Mouse (Mus musculus): ENCODE results near the gene Olfr814.
"Not testable (repeated sequence)": the region's sequence is repeated elsewhere in the genome, so short reads cannot be mapped to it uniquely, and the experiment has no call there.

The Olfr814 gene

GRCm38 (mm10) chr10:129879751-129880150, at the start of gene Olfr814:
Gene Olfr814, minus strand, starts transcription at chr10:129879851.
- not testable (repeated sequence) for DNase-seq (ENCODE audit: low read depth, low spot score)

- DNase-seq (ENCODE audit: low read depth, low spot score) = no peak
Measured at GRCm38 (mm10) chr10:129915497-129915896, 35.8 kb upstream of the Olfr814 start, which contains the start of gene Olfr816. Gene Olfr816, minus strand, starts transcription at chr10:129915597.

DNA sequence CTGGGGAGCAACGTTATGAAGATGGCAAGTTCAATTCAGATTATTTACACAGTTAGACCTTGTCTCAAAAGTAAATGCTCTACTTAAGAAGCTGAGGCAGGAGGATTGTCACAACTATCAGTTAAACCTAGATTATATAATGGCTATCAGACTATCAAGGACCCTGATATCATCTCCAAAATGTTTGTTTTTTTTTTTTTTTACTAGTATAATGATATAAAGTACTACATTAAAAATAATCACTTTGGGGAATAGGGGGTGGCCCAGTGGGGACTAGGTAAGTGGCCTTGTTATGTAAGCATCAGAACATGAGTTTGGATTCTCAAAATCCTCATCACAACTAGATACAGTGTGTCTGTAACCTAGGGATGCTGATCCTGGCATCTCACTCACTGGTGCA, 26.1 kb upstream of the Olfr814 start, which contains the start of gene Olfr815:
Gene Olfr815 (minus strand): TSS at position 101 of the 400 bp plus-strand sequence.
- DNase-seq (ENCODE audit: low read depth, low spot score) = not testable (repeated sequence)

- no peak for DNase-seq (ENCODE audit: low read depth, low spot score)
Measured at GRCm38 (mm10) chr10:129885934-129886333, 6.3 kb upstream of the Olfr814 start.

DNA sequence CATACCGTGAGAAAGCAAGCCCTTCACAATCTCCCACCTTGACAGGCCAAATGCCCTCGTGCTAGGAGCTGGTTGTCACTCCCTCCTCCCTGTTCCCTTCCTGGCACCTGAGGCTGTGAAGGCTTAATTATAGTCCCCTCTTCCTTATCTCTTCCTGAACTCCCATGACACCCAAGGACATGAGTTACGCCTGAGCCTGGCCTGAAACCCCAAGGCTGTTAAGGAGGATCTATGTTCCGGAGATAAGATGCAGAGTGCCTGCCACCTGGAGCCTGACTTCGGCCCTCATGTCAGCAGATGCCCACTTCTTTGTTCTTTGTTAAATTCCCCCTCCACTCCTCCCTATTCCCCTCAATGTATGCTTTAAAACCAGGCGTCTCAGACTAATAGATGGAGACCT, 5.8 kb upstream of the Olfr814 start:
- not testable (repeated sequence) for DNase-seq (ENCODE audit: low read depth, low spot score)

DNA sequence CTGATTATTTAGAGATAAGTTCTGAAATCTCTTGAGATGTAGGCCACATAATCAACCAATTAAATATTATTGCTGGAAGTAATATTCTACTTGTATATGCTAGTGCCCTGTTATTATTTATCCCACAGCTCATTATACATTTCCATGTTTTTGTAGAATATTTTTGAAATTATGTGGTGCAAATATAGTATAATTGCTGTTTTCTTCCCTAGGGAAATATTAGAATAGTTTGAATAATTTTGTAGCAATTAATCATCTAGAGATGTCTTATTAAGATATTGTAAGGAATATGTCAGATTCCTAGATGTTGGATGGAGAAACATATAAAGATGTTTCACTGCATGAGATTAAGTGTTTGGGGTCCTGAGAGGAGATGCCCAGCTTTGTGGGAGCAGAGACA, 24.6 kb downstream of the Olfr814 start, which contains the start of gene Olfr813:
Gene Olfr813 (plus strand): TSS at position 301 of the 400 bp plus-strand sequence.
- DNase-seq (ENCODE audit: low read depth, low spot score) = no peak

- DNase-seq (ENCODE audit: low read depth, low spot score) = no peak
Measured at GRCm38 (mm10) chr10:129847343-129847742, 32.3 kb downstream of the Olfr814 start.

DNA sequence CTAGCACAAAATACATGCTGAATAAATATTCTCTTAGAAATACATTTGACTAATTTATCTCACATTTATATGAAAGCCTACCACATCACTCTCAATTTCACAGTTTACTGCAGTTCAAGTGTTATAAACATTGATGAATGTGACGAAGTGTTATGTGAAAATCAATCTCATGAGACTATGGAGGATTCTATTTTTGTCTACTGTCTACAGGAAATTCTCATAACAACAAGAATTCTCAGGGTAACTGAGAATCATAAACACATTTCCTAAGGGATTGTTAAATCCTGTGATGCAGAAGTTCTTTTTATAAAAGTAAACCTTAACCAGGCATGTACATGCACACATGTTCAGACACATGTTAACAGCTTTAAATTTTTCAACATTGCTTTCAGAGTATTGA, 33.7 kb downstream of the Olfr814 start, which contains the start of gene Olfr812:
Gene Olfr812 (minus strand): TSS at position 101 of the 400 bp plus-strand sequence.
- no peak for DNase-seq (ENCODE audit: low read depth, low spot score)

All from skeletal muscle tissue, adult 2 months (tissue).